Mouse (Mus musculus): ENCODE results near the gene Dnajc9.

Dnajc9 gene

DNA sequence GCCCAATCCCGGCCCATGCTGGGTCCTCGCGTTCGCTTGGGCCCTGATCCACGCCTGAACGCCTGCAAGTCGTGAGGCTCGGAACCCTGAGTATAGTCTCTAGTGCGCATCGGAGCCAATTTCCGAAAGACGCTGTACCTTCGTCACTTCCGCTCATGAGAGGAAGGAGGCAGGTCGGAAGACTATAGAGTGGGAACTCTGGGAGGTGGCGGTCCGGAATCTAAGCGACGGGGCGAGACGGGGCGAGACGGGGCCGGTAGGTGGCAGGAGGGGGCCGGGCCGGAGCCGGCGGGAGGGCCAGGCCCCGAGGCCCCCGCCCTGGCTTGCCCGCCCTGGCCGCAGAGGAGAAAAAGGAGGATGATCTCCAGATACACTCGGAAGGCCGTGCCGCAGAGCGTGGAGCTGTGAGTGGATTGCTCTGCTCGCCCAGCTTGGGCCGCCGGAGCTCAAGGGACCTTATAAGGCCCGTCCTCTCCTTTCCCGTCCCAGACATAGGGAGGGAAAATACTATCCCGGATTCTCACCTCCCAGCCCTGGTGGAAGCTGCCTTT, 40.6 kb downstream of the Dnajc9 start, which contains the start of the genes Ecd and Fam149b:
Ecd (minus strand) TSS at position 131 of the 551 bp plus-strand sequence.
Fam149b (plus strand) TSS at position 172 of the 551 bp plus-strand sequence.
- peak; percentile 86 to 96 for DNase-seq

DNA sequence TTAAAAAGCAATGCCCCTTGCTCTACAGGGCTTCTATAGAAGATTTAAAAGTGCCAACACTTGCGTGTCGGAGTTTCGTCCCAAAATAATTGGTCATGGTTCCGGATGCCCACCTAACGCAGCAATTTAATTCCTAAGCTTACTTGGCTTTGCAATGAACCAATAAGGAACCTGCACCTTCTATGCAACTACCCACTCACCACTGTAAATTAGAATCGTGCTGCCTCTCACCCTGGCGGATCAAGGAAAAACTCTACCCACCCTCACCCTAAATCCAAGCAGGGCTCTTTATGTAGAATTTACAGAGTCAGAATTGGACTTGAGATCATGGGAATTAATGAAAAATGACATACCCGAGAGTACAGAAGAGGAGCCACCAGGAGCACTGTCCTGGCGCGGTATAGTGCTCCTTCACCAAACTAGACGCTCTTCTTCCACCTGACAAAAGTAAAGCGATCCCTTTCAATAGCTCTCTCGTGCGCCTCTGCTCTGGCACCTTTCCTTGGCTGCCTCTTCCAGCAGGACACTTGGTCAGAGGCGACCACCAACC, 41.2 kb downstream of the Dnajc9 start:
- no peak for DNase-seq

DNA sequence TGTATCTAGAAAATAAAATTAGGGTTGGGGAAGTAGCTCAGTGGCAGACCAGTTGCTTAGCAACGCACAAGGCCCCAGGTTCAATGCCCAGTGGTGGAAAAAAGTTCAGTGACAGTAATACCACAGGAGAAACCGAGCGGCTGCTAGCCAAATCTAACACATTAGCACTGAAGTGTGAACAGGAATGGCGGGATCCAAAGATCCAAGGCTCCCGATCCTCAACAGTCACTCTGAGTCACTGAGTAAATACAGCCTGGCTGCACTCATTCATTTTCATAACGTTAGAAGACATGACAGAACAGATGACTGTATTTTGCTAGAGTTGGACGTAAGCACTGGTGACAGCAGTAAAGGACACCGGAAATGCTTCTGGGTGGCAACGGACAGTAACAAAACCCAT, 42.8 kb downstream of the Dnajc9 start:
- DNase-seq = no peak

DNA sequence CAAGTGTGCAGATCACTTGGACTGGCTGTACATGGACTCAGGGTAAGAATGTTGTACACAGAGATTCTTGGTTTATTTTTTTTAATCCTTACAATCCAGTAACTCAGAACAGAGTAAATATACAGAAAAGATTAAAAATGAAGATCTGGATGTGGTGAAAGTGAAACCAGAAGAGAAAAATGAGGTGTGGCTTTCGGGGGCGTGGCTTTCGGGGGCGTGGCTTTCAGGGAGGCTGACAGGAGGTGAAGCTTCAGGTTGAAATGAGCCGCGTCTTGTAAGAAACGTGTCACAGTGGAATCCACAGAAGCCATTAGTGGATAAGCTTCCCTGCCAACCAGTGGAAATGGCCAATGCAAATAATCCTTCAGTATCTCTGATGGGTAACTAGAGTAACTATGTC, 47.8 kb downstream of the Dnajc9 start:
- DNase-seq = no peak

GRCm38 (mm10) chr14:20340149-20340548, 48.6 kb downstream of the Dnajc9 start:
- no peak for DNase-seq

- no peak for DNase-seq
Measured at GRCm38 (mm10) chr14:20339415-20339814, 49.3 kb downstream of the Dnajc9 start.
